Comparison of ENCODE assay signal across 1 mouse cellular context in the genomic region with DNA sequence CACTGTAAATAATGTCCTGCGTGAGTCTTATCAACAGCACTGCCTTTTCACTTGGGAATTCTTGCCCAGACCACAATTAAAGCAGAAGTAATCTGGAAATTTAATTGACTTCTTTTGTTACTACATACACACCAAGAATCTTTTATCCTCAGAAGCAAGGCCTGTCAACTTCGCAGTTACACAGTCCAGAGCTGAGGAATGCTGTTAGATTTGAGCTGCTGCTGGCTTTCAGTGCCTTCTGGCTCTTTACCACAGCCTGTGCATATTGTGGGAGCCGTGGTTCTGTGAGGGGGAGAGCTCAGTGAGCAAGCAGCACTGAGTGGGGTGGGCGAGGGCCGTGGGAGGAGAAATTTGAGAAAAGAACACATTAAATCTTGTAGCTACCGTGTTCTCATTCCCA.
TF ChIP-seq lines count a peak whose summit lies in the region.

No protein-coding gene starts in this region.

TF ChIP-seq in C2C12, 6 proteins besides CTCF, POLR2A, EP300 and RAD21:
- no peak for TF ChIP-seq MAX (IDR thresholded peaks at IDR 0.05)
- TF ChIP-seq MYOG (IDR thresholded peaks at IDR 0.05; ENCODE audit: control insufficient read depth, extremely low read depth, insufficient read length), result no peak
- TF ChIP-seq MYOD1 (IDR thresholded peaks at IDR 0.05; ENCODE audit: control insufficient read depth, insufficient read length, low read depth), result no peak
- no peak for TF ChIP-seq USF1 (IDR thresholded peaks at IDR 0.05; ENCODE audit: low read depth)
